Mouse (Mus musculus) CD4-positive, CD25-positive, alpha-beta regulatory T cell, adult 4 months (primary cell): ENCODE data around the gene Hif1an. TPM values are rescaled to one million over a fixed set of nuclear protein-coding genes. Genes with fewer than 3 reads are reported as not detected.
A peak's percentile ranks its signal among the peaks of the same experiment; 100 is the strongest.

Source experiments
- ATAC-seq: one replicate; pipeline ENCODE4 v1.8.0; 2017
- polyA plus RNA-seq, 2 experiments: library from polyadenylated mRNA; unstranded; fragments of 100-300 nt; shearing (Covaris generic); gene quantifications; one replicate each; pipeline ENCODE4 v1.2.1; 2017

The Hif1an gene
- polyA plus RNA-seq, 2 experiments from 2014 or later = 16.5 to 26.2 TPM

DNA sequence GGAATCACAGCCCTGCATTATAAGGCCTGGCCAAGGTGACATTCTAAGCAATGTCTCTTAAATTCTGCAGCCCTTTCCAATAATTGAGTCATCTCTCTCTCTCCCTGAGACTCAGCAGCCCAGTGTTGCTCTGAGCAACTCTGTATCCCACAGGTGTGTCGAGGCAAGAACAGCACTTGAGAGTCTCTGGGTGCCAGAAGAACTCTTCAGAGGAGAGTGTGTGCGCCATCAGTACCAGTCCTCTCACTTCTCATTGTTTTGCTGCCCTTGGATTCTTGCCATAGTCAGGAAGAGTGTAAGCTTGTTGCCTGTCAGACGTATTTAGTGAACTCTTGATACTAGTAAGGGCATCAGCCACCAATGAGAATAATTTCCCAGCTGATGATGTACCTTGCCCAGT lies 5.1 kb downstream of the Hif1an start:
- no peak for ATAC-seq

GRCm38 (mm10) chr19:44576275-44576674 lies 13.6 kb downstream of the Hif1an start:
- no peak for ATAC-seq

DNA sequence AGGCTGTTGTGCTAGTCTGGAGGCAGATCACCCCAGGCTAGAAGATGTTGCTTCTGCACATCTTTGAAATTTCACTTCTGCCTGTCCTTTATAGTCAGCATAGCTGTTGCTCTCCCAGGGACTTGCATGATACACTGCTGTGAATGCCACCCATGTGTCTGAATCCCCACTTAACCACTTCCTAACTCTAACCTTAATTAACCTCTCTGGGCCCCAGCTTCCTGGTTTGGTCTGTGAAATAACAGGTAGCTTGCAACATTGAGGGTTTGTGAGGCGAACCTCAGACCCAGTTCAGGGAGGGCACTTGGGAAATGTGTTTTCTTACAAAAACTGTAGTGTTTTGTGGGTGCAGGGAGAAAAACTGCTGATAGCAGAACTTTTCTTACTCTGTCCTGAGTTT lies 15.4 kb downstream of the Hif1an start:
- ATAC-seq = peak; percentile 42

DNA sequence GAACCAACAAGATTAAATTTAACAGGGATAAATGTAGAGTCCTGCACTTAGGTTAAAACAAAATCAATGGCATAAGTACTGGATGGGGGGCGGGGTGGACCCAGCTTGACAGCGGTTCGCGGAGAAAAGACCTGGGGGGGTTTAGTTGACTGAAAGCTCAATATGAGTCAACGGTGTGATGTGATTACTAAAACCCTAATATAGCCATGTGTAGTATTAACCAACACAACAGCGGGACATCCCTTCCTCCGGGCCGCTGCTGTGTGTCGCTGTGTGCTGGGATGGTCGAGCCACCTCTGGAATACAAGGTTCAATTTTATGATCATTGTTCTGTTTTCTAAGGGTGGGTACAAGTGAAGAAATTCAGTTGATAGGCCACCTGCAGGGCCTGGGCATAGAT lies 19.5 kb downstream of the Hif1an start:
- no peak for ATAC-seq

GRCm38 (mm10) chr19:44582638-44583309 lies 20.1 kb downstream of the Hif1an start:
- peak; percentile 87 for ATAC-seq

DNA sequence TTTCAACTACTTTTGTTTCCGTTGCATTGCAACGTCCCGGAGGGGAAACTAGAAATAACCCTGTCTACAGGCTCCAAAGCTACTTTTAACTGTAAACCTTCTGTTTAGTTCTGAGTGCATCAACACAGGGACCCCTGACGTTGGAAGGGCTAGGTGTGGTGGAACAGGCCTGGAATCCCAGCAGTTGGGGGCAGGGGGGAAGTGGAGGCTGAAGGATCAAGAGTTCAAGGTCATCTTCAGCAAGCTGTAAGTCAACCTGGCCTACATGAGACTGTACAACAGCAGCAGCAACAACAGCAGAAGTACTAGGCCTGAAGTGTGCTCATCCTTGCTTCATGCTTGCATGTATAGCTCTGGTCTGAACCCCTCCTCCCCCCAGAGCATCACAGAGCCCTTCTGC lies 25.4 kb downstream of the Hif1an start:
- no peak for ATAC-seq

DNA sequence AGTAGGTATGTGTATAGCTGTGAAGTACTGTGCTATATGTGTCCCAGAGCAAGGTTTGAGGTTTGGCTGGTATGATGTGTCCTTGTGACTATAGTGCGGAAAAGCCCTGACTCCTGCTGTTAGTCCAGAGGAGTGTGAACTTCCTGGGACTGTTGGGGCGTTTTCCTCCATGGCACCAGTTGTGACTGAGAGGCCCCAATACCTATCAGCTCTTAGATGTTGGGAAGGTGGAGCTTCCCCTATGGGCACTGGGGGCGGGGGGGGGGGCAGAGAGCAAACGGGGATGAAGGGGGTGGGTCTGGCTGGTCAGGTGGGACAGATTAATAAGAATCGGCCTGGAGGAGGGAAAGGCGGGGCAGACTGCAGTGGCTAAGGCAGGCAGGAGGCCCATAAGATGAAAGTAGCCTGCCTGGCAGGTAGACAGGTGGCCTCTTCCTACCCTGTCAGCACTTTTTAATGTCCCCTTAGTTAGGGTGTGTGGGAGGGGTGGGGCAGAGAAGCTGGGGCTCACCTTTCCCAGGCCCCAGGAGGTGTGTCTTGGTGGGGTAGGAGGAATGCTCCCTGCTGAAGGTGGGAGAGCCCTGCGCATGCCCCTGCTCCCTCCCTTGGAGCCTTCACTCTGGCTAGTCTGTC lies 27.1 kb downstream of the Hif1an start:
- no peak for ATAC-seq

DNA sequence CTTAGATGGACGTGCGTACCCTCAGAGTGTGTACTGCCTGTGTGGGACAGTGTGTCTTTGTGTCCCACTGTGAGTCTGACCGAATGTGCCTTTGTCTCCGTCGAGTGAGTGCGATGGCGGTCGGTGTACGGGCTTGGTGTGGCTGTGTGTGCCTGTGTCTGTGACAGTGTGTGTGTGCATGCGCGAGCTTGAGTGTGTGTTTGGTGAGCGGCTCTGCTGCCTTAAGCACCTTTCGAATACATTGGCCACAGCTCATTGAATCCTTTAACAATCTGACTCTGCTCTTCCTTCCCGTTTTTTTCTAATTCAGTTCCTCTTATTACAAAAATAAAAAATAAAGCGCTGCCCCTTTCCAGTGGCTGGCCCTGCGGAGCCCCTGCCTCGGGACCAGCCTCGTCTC lies 28.3 kb downstream of the Hif1an start:
- no peak for ATAC-seq

DNA sequence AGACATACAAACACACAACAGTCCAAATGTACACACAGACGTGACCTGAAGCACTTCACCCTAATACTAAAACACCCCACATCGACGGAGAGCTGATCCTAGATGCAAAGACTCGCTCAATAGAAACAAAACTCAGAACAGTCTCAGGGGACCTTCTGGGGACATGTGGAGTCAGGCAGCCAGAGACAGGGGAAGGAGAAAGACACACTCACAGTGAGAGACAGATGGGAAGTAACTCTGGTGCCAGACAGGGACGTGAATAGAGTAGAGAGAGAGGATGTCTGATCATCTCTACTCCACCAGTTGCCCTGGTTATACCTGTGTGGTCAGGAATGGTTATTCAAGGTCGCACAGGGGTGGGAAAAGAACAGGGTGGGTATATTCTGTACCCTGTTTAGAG lies 29.0 kb downstream of the Hif1an start:
- no peak for ATAC-seq

DNA sequence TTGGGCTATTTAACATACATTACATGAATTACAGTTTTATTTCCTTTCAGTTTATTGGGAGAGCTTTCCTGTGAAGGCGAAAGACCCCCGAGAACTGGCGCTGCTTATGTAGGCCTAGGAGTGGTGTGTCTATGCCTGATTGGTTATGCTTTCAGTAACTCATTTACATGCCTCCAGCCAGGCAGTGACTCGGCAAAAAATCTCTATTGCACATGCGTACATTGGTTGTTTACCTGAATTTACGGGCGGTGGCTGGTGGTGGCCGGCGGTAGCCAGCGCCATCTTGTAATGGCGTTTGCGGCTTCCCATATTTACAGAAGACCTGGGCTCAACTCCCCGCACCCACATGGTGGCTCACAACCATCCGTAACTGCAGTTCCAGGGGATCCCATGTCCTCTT lies 31.5 kb downstream of the Hif1an start:
- ATAC-seq = no peak

DNA sequence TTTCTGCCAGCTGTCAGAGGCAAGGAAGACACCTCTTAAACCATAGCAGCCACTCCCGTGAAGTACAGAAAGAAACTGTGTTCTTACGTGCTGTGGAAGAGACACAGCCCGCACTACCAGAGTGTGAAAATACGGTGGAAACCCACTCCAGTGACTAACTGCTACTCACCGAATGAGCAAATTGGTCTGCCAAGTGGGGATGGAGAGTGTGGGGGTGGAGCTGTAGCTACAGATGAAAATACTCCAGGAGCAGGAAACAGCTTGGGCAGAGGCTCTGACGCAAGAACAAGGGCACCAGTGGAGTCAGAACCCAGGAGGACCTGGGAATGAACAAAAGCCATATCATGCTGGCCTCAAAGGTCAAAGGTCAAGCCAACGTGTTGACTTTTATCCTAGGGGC lies 55.5 kb downstream of the Hif1an start:
- ATAC-seq = no peak

Other genes with a start within 250 kb of the Hif1an start
- under 1 TPM; 0.42 to 0.59 TPM for gene Scd4, start 229.8 kb upstream of the Hif1an start, polyA plus RNA-seq
- 1 to 10 TPM in 1 of 2 experiments, not detected in 1; 3.2 TPM for gene Scd1, start 155.0 kb upstream of the Hif1an start, polyA plus RNA-seq
- not detected for gene Wnt8b, start 69.4 kb upstream of the Hif1an start, polyA plus RNA-seq
- gene Sec31b, start 17.0 kb upstream of the Hif1an start, polyA plus RNA-seq = 1 to 10 TPM; 1.1 to 5.7 TPM
- not detected for gene Gm20538, start 10.0 kb upstream of the Hif1an start, polyA plus RNA-seq
- gene Ndufb8, start 7.4 kb upstream of the Hif1an start, polyA plus RNA-seq = 100 to 1,000 TPM; 240 to 266 TPM
- gene Pax2, start 193.2 kb downstream of the Hif1an start, polyA plus RNA-seq = under 1 TPM in 1 of 2 experiments, not detected in 1; 0.13 TPM